Mouse (Mus musculus) stomach, postnatal 0 days (tissue): ENCODE results near the gene Pkd1l2.

Experiments used
- CTCF ChIP-seq: IDR thresholded peaks from 2 replicates; pipeline ENCODE4 v1.5.1; 2016; ENCODE audit warnings: antibody characterized with exemption, low read depth, mild to moderate bottlenecking, moderate library complexity
- EP300 ChIP-seq: optimal IDR thresholded peaks from 2 replicates; pipeline ENCODE3; 2016; ENCODE audit warnings: antibody characterized with exemption

DNA sequence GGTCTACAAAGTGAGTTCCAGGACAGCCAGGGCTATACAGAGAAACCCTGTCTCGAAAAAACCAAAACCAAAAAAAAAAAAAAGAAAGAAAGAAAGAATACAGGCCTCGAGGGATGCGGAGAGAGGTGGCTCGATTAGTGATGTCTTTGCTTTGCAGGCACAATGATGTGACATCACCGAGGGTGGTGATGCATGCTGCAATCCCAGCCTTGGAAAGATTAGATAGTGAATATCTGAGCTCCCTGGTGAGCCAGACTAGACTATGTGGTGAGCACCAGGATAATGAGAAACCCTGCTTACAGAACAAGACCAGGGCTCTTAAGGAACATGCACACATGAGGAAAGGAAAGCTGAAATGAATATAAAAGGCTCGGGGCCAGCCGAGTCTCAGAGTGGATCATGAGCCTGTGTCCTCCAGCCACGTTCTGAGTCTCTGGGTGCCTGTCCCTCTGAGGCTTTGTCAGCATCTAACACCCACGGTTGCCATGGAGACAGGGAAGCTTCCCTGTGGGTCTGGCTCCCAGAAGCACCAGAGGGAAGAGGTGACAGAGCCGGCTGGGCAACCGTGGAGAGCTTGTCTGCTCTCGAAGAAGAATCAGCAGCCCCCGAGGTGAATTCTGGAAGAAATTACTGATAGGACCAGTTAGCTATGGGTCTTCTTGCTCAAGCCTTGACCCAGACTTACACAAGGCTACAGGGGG lies 20.9 kb downstream of the Pkd1l2 start:
- TF ChIP-seq CTCF (no peak), EP300 (no peak)
